Mouse (Mus musculus) c-Kit-positive CD71-positive TER-119-positive erythroid progenitor cells, embryonic 14.5 days (primary cell): ENCODE results near the gene Ankrd9.

Experiments used
- DNase-seq: peaks from one replicate; pipeline ENCODE4 v3.0.0-alpha.2; 2013; ENCODE audit warnings: low spot score

The Ankrd9 gene

GRCm38 (mm10) chr12:110990500-110990899 lies 11.7 kb upstream of the Ankrd9 start:
- DNase-seq = no peak

DNA sequence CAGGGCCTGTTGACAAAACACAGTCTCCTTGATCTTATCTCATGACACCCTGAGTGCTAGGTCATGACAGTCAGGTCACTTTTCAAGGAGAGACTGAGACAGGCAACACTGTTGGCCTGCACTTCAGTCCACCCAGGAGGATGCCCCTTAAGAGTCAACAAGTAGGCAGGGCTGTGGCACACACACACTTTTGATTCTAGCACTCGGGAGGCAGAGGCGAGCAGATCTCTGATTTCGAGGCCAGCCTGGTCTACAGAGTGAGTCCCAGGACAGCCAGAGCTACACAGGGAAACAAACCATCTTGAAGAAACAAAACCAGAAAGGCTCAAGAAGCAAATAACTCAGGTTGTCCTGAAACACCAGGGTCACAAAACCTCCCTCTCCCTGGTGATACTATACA lies 10.6 kb upstream of the Ankrd9 start:
- no peak for DNase-seq

GRCm38 (mm10) chr12:110986536-110987425 lies 7.9 kb upstream of the Ankrd9 start:
- no peak for DNase-seq

DNA sequence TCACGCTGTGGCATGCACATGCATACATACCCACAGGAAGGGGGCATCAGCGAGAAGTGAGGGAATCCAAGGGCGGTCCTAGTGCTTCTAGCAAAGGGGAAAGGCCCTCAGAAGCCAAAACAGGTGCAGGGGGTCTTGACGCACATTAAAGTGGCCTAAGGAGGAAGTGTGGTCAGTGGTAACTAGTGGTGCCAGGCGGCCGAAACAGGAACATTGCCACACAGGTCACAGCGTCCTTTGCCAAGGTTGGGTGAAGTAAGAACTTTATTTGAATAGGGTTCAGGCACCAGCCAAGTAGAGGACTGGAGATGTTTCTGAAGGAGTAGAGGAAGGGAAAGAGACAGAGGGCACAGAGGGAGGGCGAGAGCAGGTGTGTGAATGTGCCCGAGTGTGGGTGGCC lies 6.3 kb upstream of the Ankrd9 start:
- DNase-seq = no peak

DNA sequence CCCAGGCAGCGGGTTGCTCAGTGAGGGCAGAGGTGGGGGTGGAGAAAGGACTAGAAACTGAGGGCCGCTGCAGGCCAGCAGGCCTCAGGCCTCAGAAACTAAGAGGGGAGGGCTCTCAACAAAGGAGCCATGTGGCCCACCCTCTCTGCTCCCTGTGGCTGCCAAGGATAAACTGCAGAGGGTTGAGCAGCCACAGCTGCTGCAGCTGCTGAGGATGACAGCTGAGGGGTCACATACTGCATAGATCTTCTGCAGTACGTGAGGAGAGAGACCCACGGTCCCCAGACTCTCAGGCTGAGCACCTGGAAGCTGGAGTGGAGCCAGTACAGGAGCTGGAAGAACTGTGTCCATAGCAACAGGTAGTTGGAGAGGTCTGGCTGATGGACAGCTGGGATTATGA lies 5.8 kb upstream of the Ankrd9 start:
- no peak for DNase-seq

DNA sequence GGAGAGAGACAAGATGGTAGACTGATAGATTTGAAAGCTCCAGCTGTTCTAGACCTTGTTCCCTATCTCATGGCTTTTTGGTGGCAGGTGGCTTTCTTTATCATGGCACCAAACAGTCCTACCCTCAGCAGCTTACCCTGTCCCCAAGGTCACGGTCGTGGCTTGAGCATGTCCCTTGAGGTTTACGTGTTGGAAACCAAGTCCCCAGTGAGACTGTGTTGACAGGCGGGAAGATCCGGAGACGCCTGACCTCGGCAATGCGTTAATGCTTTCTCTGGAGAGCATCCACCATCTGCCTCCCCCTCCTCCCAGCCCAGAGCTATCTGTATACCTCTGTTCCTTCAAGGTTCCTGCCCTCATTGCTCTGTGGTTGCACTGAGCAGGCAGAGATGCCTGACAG lies 4.9 kb upstream of the Ankrd9 start:
- no peak for DNase-seq

- no peak for DNase-seq
Measured at GRCm38 (mm10) chr12:110983083-110983482, 4.2 kb upstream of the Ankrd9 start.

DNA sequence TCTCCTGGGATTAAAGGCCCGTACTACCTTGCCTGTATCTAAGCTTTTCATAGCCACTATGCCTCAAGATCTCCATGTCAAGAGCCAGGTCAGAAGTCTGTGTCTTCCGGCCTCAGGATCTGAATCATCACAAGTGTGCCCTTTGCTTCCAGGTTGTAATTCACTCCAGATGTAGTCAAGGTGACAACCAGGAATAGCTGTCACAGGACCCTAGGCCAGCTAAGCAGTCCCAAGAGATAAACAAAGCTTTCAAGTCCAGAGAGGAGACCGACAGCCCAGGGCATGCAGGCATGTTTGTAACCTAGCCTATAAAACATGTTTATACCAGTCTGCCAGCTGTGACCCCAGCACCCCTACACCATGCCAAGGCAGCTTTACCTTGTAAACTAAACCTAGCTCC lies 2.9 kb upstream of the Ankrd9 start:
- DNase-seq = no peak

GRCm38 (mm10) chr12:110979808-110980207 lies 968 bp upstream of the Ankrd9 start:
- no peak for DNase-seq

DNA sequence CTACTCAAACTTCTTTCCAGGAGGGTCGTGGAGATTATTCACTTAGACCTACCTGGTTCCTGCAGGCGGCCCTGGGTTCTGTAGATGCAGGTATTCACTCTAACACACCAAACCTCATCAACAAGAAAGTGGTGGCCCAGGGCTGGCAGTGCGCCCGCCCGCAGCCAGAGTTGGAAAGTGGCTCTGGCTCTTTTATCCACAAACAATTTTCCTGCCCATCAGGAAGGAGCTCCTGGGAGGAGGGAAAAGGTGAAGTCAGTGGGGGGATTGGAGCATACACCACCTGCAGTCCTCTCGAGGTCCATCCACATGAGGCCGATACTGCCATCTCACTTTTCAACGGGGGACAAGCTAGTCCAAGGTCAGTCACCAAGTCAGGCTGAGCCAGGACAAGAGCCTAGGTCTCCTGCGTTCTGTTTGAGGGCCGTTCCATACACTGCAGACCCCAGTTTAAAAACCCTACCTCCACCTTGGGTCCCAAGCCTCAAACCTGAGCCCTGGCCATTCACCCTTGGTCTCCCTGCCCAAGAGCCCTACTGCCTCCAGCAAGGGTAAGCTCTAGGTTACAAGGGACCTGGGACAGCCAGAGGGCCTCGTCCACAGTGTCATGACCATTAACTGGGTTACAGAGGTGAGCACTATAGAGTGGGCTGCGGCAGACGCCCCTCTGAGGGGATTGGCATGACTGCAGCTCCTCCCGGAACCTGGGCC lies 789 bp downstream of the Ankrd9 start:
- DNase-seq = no peak

- DNase-seq = no peak
Measured at GRCm38 (mm10) chr12:110977345-110977733, 1.5 kb downstream of the Ankrd9 start.

DNA sequence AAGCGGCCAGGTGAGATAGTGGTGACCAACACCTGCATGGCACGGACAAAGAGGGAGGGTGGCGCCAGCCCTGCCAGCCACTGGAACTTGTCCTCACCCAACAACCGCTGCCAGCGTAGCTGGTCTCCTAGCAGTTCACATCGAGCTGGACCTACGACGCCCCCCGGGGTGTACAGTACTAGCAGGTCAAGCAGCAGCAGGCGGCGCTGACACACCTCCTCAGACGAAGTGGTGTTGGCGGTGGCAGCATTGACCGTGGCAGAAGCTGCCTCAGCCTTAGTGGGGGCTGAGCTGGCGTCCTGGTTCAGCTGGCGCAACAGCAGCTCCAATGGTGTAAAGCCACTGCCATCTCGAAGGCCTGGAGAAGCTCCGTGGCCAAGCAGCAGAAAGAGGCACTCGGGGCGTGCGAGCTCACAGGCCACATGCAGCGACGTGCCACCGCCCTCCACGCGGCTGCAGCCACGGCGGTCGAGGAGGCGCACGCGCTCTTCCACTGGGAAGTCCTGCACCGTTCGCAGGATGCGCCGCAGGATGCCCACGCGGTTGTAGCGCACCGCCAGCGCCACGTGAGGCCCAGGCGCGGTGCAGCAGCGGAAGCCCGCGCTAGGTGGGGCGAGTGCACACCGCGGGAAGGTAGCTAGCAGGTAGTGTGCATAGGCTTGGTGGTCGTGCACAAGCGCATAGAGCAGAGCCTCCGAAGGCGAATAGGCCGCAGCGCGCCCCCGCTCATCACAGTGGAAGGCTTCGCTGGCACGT lies 2.1 kb downstream of the Ankrd9 start:
- no peak for DNase-seq

GRCm38 (mm10) chr12:110975838-110976468 lies 2.9 kb downstream of the Ankrd9 start:
- DNase-seq = no peak

- no peak for DNase-seq
Measured at GRCm38 (mm10) chr12:110975385-110975784, 3.5 kb downstream of the Ankrd9 start.

GRCm38 (mm10) chr12:110974726-110975125 lies 4.1 kb downstream of the Ankrd9 start:
- no peak for DNase-seq

GRCm38 (mm10) chr12:110974295-110974694 lies 4.5 kb downstream of the Ankrd9 start:
- peak; percentile 93 for DNase-seq

DNA sequence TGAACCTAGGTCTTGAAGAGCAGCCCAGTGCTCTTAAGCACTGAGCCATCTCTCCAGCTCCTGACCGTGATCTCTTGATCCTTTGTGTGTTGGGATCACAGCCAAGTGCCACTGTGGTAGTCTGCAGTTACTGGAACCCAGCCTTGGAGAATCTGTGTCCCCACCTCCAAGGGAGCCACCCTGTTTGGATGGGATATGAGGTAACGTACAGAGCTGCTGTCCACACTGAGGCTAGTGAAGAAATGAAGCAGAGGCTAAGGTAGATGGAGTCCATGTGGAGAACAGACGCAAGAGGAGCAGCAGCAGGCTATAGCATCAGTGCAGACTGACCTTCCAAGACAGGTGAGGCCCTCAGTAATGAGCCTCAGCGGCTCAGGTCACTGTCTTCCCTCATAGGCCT lies 5.0 kb downstream of the Ankrd9 start:
- no peak for DNase-seq

DNA sequence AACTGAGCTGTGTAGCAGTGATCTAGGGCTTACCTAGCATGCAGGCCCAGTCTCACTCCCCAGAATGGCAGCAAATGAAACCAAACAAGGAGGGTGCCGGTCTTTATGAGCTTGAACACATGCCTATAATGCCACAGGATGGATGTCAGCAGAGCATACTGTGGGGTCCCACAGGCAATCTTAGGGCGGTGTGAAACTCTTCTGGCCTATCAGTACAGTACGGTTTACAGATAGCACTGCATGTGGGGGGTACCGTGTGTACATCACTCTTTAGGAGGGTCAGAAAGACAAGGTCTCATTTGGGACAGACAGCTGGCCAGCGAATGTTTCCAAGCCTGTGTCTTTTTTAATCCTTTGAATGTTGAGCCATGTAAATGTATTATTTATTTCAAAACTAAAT lies 6.9 kb downstream of the Ankrd9 start:
- DNase-seq = no peak

DNA sequence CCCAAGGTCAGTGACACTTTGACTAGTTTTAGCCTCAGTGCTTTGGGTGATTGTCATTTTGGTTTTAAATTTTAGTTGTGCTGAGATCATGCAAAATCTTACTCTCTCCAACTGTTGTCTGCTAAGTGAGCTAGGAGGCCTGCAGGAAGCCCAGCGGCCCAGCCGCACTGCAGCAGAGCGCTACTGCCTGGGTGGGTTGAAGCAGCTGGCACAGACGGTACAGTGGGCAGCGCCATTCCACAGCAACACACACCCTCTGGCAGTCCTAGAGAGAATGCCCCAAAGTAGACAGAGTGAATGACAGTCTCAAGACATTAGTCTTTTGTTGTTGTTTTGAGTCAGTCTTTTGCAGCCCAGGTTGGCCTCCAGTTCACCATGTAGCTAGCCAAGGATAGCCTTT lies 8.4 kb downstream of the Ankrd9 start:
- no peak for DNase-seq

DNA sequence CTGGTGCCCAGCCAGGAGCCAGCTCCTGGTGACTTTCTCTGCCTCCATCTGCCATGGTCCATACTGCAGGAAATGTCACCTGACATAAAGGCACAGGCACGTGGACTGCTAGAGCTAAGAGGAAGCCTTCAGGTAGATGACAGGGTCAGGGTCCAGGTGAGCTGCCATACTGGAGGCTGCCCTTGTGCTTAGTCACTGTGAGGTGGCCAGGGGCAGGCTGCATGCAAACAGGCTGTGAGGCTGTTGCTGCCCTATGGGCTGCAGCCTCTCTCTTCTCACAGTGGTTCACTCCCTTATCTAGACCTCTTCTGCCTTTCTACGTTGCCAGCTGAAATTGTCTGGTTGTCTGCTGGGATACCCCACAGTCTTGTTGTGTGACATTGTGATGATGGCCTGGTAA lies 11.7 kb downstream of the Ankrd9 start:
- no peak for DNase-seq

GRCm38 (mm10) chr12:110966079-110966478 lies 12.8 kb downstream of the Ankrd9 start:
- no peak for DNase-seq

GRCm38 (mm10) chr12:110965500-110965899 lies 13.3 kb downstream of the Ankrd9 start:
- DNase-seq = no peak
